Mouse (Mus musculus): ENCODE results near the gene Tnfsf10. TPM values are rescaled to one million over a fixed set of nuclear protein-coding genes. Genes with fewer than 3 reads are reported as not detected.

Gene Tnfsf10
- polyA plus RNA-seq, 1 experiment from 2014 or later, result not detected

Other genes starting within 250 kb of the Tnfsf10 start
- gene Ect2, start 163.2 kb upstream of the Tnfsf10 start, polyA plus RNA-seq (2016; fragmentation: Nextera tagmentation; extraction: Ambion mirVana), result 59.6 and 66.6 TPM in 2 replicates
- gene Nceh1, start 134.1 kb upstream of the Tnfsf10 start, polyA plus RNA-seq (2016; fragmentation: Nextera tagmentation; extraction: Ambion mirVana), result 6.9 and 9.9 TPM in 2 replicates
- not detected in 2 replicates for gene Ghsr, start 54.3 kb downstream of the Tnfsf10 start, polyA plus RNA-seq (2016; fragmentation: Nextera tagmentation; extraction: Ambion mirVana)

All from heart, embryonic 10.5 days (tissue).